Mouse (Mus musculus) kidney, adult 2 months (tissue): ENCODE results near the gene Ikzf1. TPM values are rescaled to one million over a fixed set of nuclear protein-coding genes. Genes with fewer than 3 reads are reported as not detected.

Experiments
- DNase-seq: peaks from one replicate; pipeline ENCODE4 v3.0.0; 2021
- H3K27ac ChIP-seq: fragments of 200-500 bp; 2 replicates; pipeline ENCODE4 v1.5.1; 2012; ENCODE audit warnings: low read depth, low read length, control low read depth, inconsistent platforms; ENCODE audit not compliant: insufficient read depth
- H3K27me3 ChIP-seq: fragments of 200-500 bp; replicated peaks from 2 replicates; pipeline ENCODE4 v1.6.1; 2012; ENCODE audit warnings: mild to moderate bottlenecking, moderate library complexity, low read length, inconsistent platforms; ENCODE audit not compliant: control insufficient read depth, insufficient read depth
- H3K36me3 ChIP-seq: fragments of 200-500 bp; 2 replicates; pipeline ENCODE4 v1.6.1; 2012; ENCODE audit warnings: mild to moderate bottlenecking, moderate library complexity, low read length, inconsistent platforms; ENCODE audit not compliant: control insufficient read depth, insufficient read depth
- H3K4me1 ChIP-seq: fragments of 200-500 bp; 2 replicates; pipeline ENCODE4 v1.6.1; 2011; ENCODE audit warnings: low read length; ENCODE audit not compliant: control insufficient read depth, insufficient read depth
- H3K4me3 ChIP-seq: fragments of 200-500 bp; 2 replicates; pipeline ENCODE4 v1.5.1; 2011; ENCODE audit warnings: mild to moderate bottlenecking, low read depth, low read length, control low read depth; ENCODE audit not compliant: insufficient read depth
- CTCF ChIP-seq: fragments of 200-500 bp; conservative IDR thresholded peaks from 2 replicates; pipeline ENCODE4 v1.5.1; 2011; ENCODE audit warnings: low read depth, mild to moderate bottlenecking, control low read depth, low read length, moderate library complexity, mixed read lengths; ENCODE audit not compliant: insufficient read depth, insufficient read length
- POLR2A ChIP-seq: fragments of 200-500 bp; IDR thresholded peaks from one replicate; pipeline ENCODE4 v1.6.1; 2011; ENCODE audit warnings: low read depth, low read length, control low read depth
- WGBS: fragments of 180-500 bp; shearing (Covaris S2); methylation state at CpG from one replicate; pipeline ENCODE4 v1.1.7; 2018; 5-methylcytosine and 5-hydroxymethylcytosine counted together
- polyA plus RNA-seq: library from polyadenylated mRNA; depleted of rRNA; stranded (reverse); fragments of >200 nt; gene quantifications from 2 replicates; pipeline ENCODE4 v1.2.3, GENCODE M21; 2012

Gene Ikzf1
- polyA plus RNA-seq, 1 experiment: 12.8 TPM

GRCm38 (mm10) chr11:11667254-11667921 is 17.4 kb upstream of the Ikzf1 start:
- TF ChIP-seq POLR2A (no peak), CTCF (no peak)
- 87% methylated on average over 4 of the region's 4 CpGs for WGBS
- Histone ChIP-seq H3K4me1 (no peaks in the 10 kb centered on the region), H3K36me3 (no peaks in the 10 kb centered on the region), H3K27me3 (no peaks in the 10 kb centered on the region), H3K27ac (no peak overlapping the region), H3K4me3 (no peak overlapping the region)
- no peak for DNase-seq

GRCm38 (mm10) chr11:11667922-11668290 is 16.9 kb upstream of the Ikzf1 start:
- H3K4me1 ChIP-seq: no peaks in the 10 kb centered on the region
- 89% methylated on average over 3 of the region's 3 CpGs for WGBS
- H3K27me3 ChIP-seq: no peaks in the 10 kb centered on the region
- no peaks in the 10 kb centered on the region for H3K36me3 ChIP-seq
- no peak overlapping the region for H3K27ac ChIP-seq
- TF ChIP-seq POLR2A (no peak), CTCF (no peak)
- H3K4me3 ChIP-seq: no peak overlapping the region
- DNase-seq: no peak

- Histone ChIP-seq H3K27me3 (no peaks in the 10 kb centered on the region), H3K27ac (no peak overlapping the region), H3K36me3 (no peaks in the 10 kb centered on the region), H3K4me1 (no peaks in the 10 kb centered on the region), H3K4me3 (no peak overlapping the region)
- DNase-seq: no peak
- 76% methylated on average over 4 of the region's 4 CpGs for WGBS
- TF ChIP-seq POLR2A: no peak
- TF ChIP-seq CTCF: no peak
These were observed 11.8 kb upstream of the Ikzf1 start for GRCm38 (mm10) chr11:11672974-11673373.

- Histone ChIP-seq H3K27me3 (no peaks in the 10 kb centered on the region), H3K27ac (no peak overlapping the region), H3K4me1 (no peaks in the 10 kb centered on the region), H3K4me3 (no peak overlapping the region), H3K36me3 (no peaks in the 10 kb centered on the region)
- TF ChIP-seq CTCF (no peak), POLR2A (no peak)
- no peak for DNase-seq
These were observed 9.7 kb upstream of the Ikzf1 start for GRCm38 (mm10) chr11:11675063-11675462.

- TF ChIP-seq POLR2A (no peak), CTCF (no peak)
- H3K4me1 ChIP-seq: no peaks in the 10 kb centered on the region
- WGBS: 65% methylated on average over 9 of the region's 9 CpGs
These were observed 8.6 kb upstream of the Ikzf1 start for GRCm38 (mm10) chr11:11676068-11676741.

GRCm38 (mm10) chr11:11677165-11677564 is 7.6 kb upstream of the Ikzf1 start:
- 91% methylated on average over 7 of the region's 7 CpGs for WGBS

More at GRCm38 (mm10) chr11:11676068-11676741, 8.6 kb upstream of the Ikzf1 start:
- Histone ChIP-seq H3K27ac (no peak overlapping the region), H3K36me3 (no peaks in the 10 kb centered on the region), H3K4me3 (no peak overlapping the region), H3K27me3 (no peaks in the 10 kb centered on the region)
- DNase-seq: no peak

GRCm38 (mm10) chr11:11678972-11679371 is 5.8 kb upstream of the Ikzf1 start:
- H3K4me1 ChIP-seq: no peaks in the 10 kb centered on the region
- H3K27ac ChIP-seq: no peak overlapping the region
- 71% methylated on average over 6 of the region's 6 CpGs for WGBS
- no peaks in the 10 kb centered on the region for H3K36me3 ChIP-seq
- no peak for DNase-seq
- no peaks in the 10 kb centered on the region for H3K27me3 ChIP-seq
- H3K4me3 ChIP-seq: no peak overlapping the region
- TF ChIP-seq CTCF (no peak), POLR2A (no peak)

More at GRCm38 (mm10) chr11:11677165-11677564, 7.6 kb upstream of the Ikzf1 start:
- Histone ChIP-seq H3K27ac (no peak overlapping the region), H3K4me3 (no peak overlapping the region), H3K27me3 (no peaks in the 10 kb centered on the region), H3K36me3 (no peaks in the 10 kb centered on the region), H3K4me1 (no peaks in the 10 kb centered on the region)
- no peak for DNase-seq
- TF ChIP-seq CTCF: no peak
- no peak for TF ChIP-seq POLR2A
